Mouse (Mus musculus) inflammation-experienced regulatory T-cells (primary cell): ENCODE data around the gene Gm128. TPM values are rescaled to one million over a fixed set of nuclear protein-coding genes. Genes with fewer than 3 reads are reported as not detected.

ENCODE experiments used
- polyA plus RNA-seq, 2 experiments: library from polyadenylated mRNA; unstranded; fragments of 100-300 nt; shearing (Covaris generic); gene quantifications; one replicate each; pipeline ENCODE4 v1.2.1; 2017

Gene Gm128
- polyA plus RNA-seq, result 1 to 10 TPM in 1 of 2 experiments, under 1 TPM in 1; 0.71 to 2.3 TPM

DNA sequence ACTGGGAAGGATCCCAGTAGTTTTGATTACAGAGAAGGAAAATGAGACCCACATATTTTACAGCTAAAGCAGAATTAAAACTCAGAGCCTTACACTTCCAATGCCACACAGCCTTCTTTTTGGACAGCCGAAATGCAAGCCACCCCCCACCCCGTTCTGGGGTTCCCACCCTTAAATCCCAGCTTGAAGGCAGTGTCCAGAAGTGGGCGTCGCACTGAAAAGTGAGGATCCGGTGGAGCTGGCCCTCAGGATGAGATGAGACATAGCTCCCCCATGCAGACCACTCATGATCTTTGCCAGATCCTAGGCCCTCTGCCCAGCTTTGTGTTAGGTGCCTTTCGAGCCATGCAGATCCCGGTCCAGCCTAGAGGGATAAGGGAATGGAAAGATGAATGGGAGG is at the start of gene Gm128:
Gene Gm128, minus strand, starts transcription at position 101 of the 400 bp plus-strand sequence.

DNA sequence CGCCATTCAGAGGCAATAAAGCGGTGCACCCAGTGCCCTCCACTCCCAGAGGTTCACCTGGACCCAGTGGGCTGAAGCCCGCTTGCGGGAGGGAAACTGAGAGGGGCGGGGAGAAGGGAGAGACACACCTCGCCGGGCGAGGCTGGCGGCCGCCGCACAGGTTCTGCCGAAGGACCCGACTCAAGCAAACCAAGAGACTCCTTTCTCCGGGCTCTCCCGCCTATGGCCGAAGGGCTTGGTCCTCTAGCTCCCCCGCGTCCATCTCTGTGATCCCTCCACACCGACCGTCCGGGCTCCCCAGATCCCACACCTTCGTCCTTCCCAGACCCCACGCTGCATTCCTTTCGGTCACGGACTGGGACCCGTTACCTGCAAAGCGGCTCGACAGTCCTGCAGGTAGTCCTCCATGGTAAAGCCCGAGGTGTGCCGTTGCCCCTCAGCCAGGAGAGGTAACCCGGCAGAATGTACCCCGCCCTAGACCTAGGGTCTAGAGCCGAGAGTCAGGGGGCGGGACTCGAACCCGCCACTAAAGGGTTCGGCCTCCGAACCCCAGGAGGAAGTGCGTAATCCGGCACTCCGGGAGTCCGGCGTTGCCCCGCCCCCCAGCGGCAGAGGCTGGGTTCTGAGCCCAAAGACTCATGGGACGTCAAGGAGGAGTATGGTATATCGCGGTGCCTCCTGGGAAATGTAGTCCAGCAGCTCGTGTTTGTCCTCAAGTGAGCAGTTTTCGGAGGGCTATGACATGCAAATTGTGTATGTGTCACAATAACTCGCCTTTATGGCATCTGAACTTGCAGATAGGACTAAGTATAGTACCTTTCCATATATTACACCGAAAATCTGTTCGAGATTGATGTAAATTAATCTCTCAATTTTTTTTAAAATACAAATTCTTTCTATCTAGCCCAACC is 40.1 kb upstream of the Gm128 start, which contains the start of the genes Mindy1 and Prune1:
Gene Mindy1, plus strand, starts transcription at position 130 of the 911 bp plus-strand sequence.
Gene Prune1, minus strand, starts transcription at position 861 of the 911 bp plus-strand sequence.

DNA sequence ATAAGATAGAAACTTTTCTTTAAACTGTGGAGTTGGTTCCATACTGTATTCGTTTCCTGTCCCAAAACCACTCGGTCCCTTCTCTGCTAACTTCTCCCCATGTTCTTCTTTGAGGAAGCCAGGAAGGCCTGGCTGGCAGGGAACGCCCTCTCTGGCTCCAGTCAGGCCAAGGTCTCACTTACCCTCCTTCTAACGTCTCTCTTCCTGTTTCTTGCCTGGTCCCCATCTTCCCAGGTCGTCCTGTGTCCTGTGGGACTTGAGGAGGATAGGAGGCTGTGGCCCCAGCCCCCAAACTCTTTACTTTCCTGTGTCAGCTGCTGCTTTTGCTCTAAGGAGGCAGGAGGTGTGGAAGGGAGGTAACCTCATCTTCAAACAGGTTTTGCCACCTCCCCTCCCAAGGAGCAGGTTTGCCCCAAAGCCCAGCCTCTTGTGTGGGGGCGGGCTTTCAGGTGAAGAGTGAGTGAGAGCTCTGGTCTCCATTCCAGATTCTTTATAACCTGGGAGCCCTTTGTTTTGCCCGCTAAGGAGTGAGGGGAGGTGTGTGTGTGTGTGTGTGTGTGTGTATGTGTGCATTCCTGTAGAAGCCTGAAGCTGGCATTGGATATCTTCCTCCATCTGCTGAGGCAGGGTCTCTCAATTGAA is 9.5 kb upstream of the Gm128 start, which contains the start of gene Bnipl:
Gene Bnipl, minus strand, starts transcription at position 411 of the 642 bp plus-strand sequence.

DNA sequence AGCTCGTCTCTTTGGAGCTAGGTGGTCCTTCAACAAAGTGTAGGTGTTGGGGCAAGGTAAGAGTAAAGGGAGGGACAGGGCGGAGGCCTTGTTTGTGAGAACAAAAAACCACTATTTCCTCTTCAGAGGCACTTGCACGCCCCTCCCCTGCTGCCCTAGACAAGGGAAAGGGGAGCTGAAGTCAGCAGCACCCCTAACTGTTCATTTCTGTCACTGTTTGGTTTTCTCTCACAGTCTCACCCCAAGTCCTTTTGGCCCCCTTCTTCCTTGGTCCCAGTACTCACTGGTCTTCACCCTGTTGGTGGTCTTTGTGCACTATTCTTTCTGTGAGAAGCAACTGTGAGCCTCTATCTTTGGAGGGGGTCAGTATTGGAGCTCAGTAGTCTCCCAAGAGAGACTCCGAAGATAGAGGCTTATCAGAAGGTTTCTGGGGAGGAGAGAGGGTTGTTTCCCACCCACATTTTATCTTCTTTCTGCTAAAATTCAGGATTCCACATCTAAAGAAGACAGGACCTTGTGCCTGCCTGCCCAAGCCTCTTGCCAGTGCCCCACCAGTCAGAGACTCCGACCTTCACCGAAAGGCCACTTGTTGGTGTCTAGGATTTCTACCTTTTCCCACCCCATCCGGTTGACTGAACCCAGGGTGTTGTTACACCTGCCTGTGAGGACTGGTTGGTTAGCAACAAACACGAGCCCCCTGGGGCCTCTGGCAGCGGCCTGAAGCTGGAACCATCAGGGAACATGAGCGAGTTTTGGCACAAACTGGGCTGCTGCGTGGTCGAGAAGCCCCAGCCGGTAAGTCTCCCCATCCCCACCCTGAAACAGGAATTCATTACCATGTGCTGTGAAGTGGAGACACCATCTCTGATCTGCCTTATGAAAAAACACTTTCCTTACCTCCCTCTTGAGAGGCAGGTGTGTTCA is 9.8 kb downstream of the Gm128 start, which contains the start of gene Mllt11:
Gene Mllt11, minus strand, starts transcription at position 874 of the 924 bp plus-strand sequence.

DNA sequence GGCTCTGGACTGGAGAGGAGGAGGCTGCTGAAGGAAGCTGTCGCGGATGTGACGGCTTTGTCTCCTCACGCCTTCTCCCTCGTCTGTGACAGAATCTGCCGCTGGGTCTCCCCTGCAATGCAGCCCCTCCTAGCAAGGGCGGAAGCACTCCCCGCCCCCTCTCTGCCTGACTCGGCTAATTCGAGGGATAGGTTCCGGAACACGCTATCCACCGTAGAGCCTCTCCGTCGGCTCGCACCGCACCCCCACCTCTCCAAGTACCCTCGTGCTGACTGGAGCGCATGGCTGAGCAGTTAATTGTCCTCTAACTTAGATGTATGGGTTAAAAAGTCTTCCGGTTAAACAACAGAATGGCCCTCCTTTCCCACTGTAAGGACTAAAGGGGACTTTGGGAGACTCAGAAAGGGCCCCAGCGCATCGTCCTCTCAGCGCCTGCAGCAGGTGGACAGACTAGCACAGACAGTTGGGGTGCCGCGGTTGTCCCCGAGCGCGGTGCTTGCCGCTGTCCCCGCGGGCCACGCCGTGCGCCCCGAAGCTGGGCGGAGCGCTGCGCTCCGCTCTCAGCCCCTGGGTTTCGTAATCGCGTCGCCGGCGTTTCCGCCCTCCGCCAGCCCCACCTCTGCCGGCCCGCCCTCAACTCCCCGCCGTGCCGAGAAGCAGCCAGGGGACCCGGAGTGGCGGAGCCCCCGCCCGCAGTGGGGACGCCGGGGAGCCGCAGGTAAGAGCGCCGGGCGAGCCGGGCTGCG is 13.1 kb downstream of the Gm128 start, which contains the start of gene Cdc42se1:
Gene Cdc42se1, plus strand, starts transcription at position 585 of the 746 bp plus-strand sequence.

DNA sequence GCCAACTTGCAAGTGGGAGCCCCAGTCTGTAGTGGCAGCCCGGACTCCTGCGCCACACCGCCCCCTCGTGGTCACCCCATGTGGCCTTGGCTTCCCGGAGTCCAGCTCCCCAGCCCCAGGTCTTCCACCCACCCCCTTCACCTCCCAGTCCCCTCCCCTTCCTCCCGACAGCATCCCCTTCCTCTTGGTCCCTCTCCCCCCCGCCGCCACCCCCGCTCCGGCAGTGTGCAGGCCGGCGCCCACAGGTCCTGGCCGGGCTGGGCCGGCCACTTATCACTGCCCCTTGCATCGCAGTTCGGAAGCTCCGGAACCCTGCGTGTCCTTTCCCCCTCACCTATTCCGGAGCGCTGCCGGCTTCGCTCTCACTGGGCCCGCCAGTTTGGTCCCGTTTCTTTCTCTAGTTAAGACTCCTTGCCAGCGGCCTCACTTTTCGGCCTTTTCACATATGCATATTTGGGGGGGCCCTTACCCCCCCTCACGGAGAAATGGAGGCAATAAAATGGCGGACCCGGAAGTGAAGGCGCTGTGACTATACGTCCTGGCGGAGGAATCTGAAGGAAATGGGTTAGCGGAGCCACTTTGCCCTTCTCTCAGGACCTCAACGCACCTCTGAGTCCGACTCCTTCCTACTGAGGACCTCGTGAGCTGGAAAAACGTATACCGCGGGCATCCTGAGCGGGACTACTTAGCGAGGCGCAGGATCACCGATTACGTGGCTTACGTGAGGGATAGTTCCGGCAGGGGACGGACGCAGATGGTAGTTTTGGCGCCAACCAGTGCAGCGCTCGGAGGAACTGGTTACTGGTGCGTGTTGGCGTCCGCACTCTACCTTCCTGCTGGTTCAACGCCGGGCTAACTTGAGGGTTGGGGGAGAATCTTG is 23.9 kb downstream of the Gm128 start, which contains the start of gene Gabpb2:
Gene Gabpb2, minus strand, starts transcription at position 662 of the 880 bp plus-strand sequence.

Other genes starting within 250 kb of the Gm128 start
- 10 to 100 TPM; 53.2 TPM for gene Zfp687, start 226.2 kb downstream of the Gm128 start, polyA plus RNA-seq
- gene Psmd4, start 199.0 kb downstream of the Gm128 start, polyA plus RNA-seq, result 100 to 1,000 TPM; 277 to 291 TPM
- 10 to 100 TPM; 24.4 to 30.3 TPM for gene Pip5k1a, start 134.7 kb downstream of the Gm128 start, polyA plus RNA-seq
- 100 to 1,000 TPM; 113 to 128 TPM for gene Vps72, start 130.6 kb downstream of the Gm128 start, polyA plus RNA-seq
- gene Tmod4, start 117.1 kb downstream of the Gm128 start, polyA plus RNA-seq, result 1 to 10 TPM; 2.7 to 6.6 TPM
- 100 to 1,000 TPM in 1 of 2 experiments, 10 to 100 TPM in 1; 67.0 to 102 TPM for gene Scnm1, start 107.6 kb downstream of the Gm128 start, polyA plus RNA-seq
- 10 to 100 TPM; 23.0 to 27.7 TPM for gene Lysmd1, start 107.5 kb downstream of the Gm128 start, polyA plus RNA-seq
- gene Tnfaip8l2, start 99.2 kb downstream of the Gm128 start, polyA plus RNA-seq, result 100 to 1,000 TPM; 214 to 231 TPM
- 1 to 10 TPM in 1 of 2 experiments, under 1 TPM in 1; 0.65 to 2.3 TPM for gene Sema6c, start 81.1 kb downstream of the Gm128 start, polyA plus RNA-seq
- 10 to 100 TPM; 22.9 to 29.6 TPM for gene Gabpb2, start 23.7 kb downstream of the Gm128 start, polyA plus RNA-seq
- 100 to 1,000 TPM; 332 to 495 TPM for gene Cdc42se1, start 12.9 kb downstream of the Gm128 start, polyA plus RNA-seq
- 10 to 100 TPM in 1 of 2 experiments, 1 to 10 TPM in 1; 4.8 to 10.1 TPM for gene Mllt11, start 9.4 kb downstream of the Gm128 start, polyA plus RNA-seq
- under 1 TPM; 0.20 to 0.34 TPM for gene Bnipl, start 9.6 kb upstream of the Gm128 start, polyA plus RNA-seq
- gene Mindy1, start 39.7 kb upstream of the Gm128 start, polyA plus RNA-seq, result 10 to 100 TPM; 24.4 to 31.9 TPM
- gene Prune1, start 40.5 kb upstream of the Gm128 start, polyA plus RNA-seq, result 1 to 10 TPM; 6.1 to 6.3 TPM
- gene Anxa9, start 65.6 kb upstream of the Gm128 start, polyA plus RNA-seq, result 1 to 10 TPM in 1 of 2 experiments, under 1 TPM in 1; 0.53 to 2.8 TPM
- 100 to 1,000 TPM; 222 to 295 TPM for gene Cers2, start 73.2 kb upstream of the Gm128 start, polyA plus RNA-seq
- gene Setdb1, start 115.6 kb upstream of the Gm128 start, polyA plus RNA-seq, result 10 to 100 TPM; 27.5 to 32.4 TPM
- under 1 TPM in 1 of 2 experiments, not detected in 1; 0.80 TPM for gene 4930558C23Rik, start 161.2 kb upstream of the Gm128 start, polyA plus RNA-seq
- gene Arnt, start 192.8 kb upstream of the Gm128 start, polyA plus RNA-seq, result 10 to 100 TPM; 47.2 to 50.7 TPM